Mouse (Mus musculus) liver, postnatal 0 days (tissue): ENCODE measurements around the gene Slc24a3.

ENCODE experiments used
- CTCF ChIP-seq: sonication (generic); IDR thresholded peaks from 2 replicates; pipeline ENCODE4 v1.5.1; 2016; ENCODE audit warnings: antibody characterized with exemption, low read depth
- EP300 ChIP-seq: IDR thresholded peaks from 2 replicates; pipeline ENCODE4 v1.6.1; 2016; ENCODE audit warnings: antibody characterized with exemption, low read depth, mild to moderate bottlenecking

- TF ChIP-seq EP300 (no peak), CTCF (no peak)
Observed at GRCm38 (mm10) chr2:145405746-145406145, 238.2 kb downstream of the Slc24a3 start.
